Mouse (Mus musculus): ENCODE measurements around the gene Chst11. TPM values are rescaled to one million over a fixed set of nuclear protein-coding genes. Genes with fewer than 3 reads are reported as not detected.

The Chst11 gene
- total RNA-seq, 2 experiments from 2014 or later, result 53.7 to 54.5 TPM

DNA sequence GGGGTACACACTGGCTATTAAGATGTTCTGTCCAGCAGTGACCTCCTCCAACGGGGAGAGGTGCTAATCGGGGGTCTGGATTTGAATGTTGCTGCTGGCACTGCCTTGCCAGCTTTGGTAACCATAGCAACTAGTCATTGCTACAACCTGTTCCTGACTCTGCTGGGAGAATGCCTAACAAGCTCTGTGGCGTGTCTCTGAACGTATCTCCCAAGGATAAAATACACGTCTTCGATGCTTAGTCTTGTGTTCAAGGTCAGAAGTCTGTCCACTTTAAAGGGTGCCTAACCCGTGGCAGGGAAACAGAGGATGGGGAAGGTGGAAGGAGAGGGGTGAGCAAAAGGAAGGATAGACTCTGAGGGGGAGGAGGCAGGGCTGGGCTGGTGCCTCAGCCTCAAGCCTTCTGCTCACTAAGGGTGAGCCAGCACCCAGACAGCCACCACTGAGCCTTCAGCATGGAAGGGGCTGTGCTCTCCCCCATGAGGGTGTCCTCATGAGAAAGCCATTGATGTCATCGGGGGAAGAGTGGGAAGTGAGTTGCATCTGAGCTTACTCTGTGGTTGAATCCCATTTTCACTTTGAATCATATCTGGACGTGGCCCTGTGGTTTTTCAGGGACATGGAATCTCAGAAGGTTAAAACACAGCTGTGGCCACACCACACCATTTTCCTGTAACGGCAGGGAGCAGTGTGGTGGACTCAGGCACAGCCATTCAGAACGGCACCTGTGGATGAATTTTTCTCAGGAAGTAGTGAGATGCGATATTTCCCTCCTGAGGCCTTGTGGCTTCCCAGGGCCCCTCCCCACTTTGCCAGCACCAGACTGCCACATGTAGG, 164.3 kb downstream of the Chst11 start:
- peak; percentile 45 to 57 for DNase-seq

- DNase-seq, result no peak
Measured at GRCm38 (mm10) chr10:83150587-83150986, 165.3 kb downstream of the Chst11 start.

GRCm38 (mm10) chr10:83151362-83151761, 166.1 kb downstream of the Chst11 start:
- DNase-seq, result no peak

GRCm38 (mm10) chr10:83151896-83152685, 166.8 kb downstream of the Chst11 start:
- no peak for DNase-seq

GRCm38 (mm10) chr10:83152723-83153122, 167.4 kb downstream of the Chst11 start:
- DNase-seq, result no peak

GRCm38 (mm10) chr10:83153374-83153773, 168.1 kb downstream of the Chst11 start:
- no peak for DNase-seq

GRCm38 (mm10) chr10:83153887-83154286, 168.6 kb downstream of the Chst11 start:
- DNase-seq, result no peak

DNA sequence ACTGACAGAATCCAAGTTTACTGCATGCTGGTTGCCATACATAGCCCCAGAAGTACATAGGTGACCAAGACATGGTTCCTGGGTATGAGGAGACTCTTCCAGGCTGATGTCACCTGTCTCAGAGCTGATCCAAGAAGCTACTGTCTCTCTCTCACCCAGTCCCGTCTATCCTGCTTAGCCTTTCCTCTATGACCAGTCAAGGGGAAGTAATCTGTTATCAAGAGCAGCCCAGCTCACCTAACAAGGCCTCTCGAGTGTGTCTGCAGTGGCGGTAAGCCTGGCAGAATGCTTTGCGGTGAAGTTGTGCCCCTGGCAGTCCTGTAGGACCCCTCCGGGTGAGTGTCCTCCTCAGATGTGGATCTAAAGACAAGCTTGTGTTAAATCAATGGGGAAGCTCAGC, 172.0 kb downstream of the Chst11 start:
- DNase-seq, result no peak

DNA sequence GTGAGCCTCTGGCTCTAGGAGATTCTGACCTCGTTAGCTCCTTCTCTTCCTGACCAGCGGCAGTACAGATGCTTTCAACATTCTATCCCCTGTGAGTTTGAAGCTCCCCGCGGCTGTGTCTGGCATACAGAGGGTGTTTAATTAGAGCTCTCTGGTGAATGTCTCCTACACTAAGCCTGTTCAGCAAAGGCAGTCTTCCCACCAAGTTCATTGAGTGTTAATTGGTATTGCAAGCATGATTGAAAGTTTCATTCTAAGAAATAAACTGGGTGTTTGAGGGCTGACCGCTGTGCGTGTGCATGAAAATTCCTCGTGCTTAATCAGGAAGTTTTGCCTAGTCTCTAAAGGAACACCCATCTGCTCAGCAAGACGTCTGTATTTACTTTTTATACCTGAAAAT, 173.0 kb downstream of the Chst11 start:
- no peak for DNase-seq

DNA sequence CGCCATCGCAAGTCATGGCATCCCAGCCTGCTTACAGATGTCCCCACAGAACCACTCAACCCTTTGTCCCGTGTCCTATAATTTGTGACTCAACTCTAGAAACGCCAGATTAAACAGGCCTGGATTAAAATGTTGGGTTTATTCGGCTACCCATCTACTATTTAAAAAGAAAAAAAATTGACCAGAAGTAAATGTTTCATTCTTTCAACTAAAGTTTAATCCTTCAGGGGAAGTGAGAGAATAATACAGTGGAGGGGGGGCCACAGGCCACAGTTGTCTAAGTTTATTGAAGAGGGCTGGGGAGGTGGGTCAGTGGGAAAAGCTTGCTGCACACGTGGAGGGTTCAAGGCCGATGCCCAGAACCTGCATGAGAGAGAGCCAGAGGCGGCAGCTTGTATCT, 173.9 kb downstream of the Chst11 start:
- no peak for DNase-seq

DNA sequence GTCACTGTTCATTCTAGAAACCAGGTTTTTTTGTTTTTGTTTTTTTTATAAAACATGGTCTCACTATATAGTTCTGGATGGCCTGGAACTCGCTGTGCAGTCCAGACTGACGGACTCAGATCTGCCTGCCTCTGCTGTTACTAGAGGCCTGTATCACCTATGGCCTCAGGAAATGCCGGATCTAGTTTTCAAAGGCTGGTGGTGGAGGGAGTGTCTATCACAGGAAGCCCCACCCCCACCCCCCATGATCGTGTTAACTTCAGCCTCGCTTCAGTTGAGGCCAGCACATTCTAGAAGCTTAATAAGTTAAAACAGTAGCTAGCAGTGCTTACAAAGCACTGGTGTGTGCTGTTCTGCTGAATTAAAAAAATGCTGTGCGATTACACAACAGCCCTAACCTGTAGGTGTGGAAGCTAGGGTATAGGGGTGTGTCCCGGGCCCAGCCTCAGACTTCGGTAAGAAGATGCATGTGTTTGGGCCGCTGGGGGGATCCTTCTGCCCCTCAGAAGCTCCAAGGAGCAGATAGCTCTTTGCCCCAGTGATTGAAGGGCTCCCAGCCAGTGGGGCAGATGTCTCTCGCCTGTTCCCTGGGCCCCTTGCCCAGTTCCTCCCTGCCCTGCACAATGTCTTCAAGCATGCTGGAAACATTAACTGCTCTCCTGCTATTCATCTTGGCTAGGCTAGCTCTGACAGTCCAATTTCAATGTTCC, 176.5 kb downstream of the Chst11 start:
- DNase-seq, result peak; percentile 63

- DNase-seq, result no peak
Measured at GRCm38 (mm10) chr10:83163946-83164345, 178.6 kb downstream of the Chst11 start.

DNA sequence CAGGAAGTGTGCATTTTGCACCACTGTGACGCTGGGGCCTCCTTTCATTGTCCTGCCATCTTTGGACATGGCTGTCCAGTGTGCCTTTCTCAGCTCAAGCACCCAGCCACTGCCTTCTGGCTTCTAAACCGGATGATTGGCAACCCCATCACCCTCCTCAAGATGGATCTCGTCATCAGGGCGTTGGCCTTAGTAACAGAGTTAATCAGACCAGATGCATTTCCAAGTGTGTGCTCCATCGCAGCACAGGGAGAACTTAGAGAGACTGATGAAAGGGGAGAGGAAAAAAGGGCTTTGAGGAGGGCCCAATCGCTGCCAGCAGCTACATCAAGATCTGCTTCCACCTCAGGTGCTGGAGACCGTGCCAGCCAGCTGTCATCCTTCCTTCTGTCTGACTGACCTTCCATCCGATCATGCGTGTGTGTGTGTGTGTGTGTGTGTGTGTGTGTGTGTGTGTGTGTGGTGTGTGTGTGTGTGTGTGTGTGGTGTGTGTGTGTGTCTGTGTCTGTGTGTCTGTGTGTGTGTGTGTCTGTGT, 179.7 kb downstream of the Chst11 start:
- no peak for DNase-seq

DNA sequence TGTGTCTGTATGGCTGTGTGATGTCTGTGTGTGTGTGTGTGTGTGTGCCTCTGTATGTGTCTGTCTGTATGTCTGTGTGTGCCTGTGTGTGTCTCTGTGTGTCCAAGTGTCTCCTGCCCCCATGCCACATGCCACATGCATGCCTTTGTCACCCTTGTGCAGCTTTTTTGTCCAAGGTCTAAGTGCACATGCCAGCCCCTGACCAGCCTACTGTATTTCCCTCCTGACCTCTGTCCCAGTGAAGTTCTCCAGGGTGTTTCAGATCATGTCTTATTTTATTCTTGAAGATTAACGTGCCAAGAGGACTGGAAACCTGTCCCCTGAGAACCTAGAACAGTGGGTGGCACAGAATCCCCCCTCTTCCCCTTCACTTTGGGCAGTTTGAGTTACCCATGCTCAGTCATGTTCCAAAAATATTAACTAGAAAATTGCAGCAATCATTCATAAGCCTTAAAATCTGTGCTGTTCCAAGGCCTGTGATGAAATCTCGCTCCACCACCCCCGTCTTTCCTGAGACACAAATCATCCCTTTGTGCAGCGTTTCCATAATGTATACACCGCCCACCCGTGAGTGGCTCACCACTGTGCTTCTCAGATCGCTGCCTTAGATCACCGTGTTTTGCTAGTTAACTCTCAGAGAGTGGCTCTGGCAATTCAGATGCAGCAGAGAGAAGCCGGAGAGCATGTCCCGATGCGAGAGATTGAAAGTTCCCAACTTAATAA, 180.4 kb downstream of the Chst11 start:
- peak in 1 of 2 experiments; percentile 35 for DNase-seq

GRCm38 (mm10) chr10:83166272-83166671, 181.0 kb downstream of the Chst11 start:
- no peak for DNase-seq

- no peak for DNase-seq
Measured at GRCm38 (mm10) chr10:83167492-83167891, 182.2 kb downstream of the Chst11 start.

DNA sequence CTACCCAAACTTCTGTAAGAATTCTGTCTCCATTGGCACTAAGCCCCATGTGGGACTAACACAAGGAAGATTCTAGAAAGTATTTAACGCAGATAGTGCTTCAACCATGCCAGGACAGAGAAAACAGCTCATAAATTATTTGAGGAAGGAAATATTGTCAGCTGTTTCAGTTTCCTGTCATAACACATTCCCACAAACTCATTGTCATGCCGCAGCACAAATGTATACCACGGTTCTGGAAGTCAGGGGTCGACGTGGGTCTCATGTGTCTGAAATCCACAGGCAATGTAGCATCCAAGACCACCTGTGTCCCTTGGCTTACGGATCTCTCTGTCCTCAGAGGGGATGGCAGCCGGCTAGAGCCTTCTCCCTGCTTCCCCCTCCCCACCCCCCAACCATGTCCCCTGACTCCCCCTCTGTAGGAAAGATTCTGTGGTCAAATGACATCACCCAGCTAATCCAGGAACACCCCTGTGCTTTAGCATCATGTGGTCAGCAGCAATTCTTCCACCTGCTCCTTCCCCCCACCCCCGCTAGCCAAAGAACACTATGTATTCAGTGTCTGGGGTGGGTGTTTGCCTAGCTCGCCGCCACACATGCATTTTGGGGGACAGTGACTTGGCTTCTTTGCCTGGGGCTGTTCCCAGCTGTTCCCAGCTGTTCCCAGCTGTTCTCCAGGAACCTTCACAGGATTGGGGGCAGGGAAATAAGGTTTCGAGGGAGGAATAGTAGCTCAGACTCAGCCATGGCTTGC, 183.2 kb downstream of the Chst11 start:
- DNase-seq, result no peak

DNA sequence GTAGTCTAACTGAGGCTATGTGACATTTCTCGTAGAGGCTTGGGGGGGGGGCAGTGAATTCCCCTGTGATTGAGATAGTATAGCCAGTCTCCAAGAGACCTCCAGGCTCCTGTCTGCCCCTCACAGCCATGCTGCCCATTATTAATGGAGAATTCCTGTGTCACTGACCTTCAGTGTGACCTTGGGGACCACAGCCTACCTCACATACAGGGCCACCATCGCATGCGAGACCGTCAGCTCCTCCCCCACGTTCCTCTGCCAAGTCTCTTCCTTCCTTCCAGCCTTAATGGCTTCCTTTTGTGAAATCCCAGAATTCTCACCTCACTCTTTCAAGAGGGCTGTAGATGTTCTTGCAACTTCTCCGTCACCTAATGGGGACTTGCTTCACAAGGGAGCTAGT, 184.3 kb downstream of the Chst11 start:
- DNase-seq, result no peak

DNA sequence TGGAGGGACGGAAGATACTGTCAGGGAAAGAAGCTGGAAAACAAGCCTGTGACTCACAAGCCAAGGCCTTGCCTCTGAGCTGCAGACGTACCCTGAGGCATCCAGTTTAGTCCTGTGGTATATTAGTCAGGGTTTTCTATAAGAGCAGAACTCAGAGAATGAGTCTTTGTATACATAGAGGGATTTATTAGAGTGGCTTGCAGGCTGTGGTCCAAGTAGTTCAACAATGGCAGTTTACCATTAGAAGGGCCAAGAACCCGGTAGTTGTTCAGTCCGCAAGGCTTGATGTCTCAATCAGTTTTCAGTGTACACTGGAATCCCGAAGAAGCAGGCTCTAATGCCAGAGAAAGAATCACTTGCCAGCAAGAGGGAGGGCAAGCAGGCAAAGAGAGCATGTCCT, 192.9 kb downstream of the Chst11 start:
- DNase-seq, result no peak

DNA sequence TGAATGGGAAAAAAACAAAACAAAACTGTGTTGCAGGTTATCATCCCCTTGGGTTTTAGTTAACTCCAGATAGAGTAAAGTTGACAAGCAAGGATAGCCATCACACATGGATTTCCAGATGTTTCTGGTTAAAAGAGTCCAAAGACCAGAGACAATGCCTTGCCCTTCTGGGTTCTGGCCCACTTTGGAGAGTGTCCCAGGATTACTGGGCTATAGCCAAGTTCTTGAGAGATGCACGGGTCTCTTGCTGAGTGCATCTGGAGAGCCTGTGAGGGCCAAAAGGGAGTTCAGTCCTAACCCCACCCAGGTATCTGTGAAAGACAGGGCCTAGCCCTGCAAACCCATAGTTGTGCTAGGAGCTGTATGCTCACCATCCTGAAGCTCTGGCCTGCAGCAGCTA, 193.4 kb downstream of the Chst11 start:
- no peak for DNase-seq

DNA sequence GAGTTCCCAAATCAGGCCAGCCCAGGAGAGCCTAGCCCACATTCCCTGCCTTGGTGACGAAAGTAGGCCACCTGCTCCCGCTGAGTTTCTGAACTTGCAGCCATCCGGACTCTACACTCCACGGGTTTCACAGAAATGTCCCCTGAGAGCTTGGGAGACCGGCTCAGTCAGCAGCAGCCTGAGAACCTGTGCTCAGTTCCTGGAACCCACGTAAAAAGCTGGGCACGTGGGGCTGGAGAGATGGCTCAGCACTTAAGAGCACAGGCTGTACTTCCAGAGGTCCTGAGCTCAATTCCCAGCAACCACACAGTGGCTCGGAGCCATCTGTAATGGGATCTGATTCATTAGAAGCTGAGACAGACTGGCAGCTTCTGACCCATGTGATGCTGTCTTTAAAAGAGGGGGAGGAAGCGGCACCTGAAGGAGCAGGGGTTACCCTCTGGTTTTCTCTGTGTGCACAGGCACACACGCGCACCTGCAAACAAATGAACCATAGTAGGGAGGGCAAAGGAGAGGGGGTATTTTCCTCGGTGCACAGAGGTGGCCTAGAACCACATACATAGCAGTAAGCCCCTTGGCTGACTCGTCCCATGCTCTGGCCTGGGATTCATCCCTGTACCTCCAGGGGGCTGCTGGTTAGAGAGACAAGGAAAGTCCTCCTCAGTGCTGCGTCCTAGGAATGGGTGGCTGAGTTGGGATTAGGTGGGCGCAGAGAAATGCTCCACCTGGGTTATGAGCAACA, 196.7 kb downstream of the Chst11 start:
- DNase-seq, result peak; percentile 46 to 60
